Mouse (Mus musculus) cerebral cortex, adult 2 months (tissue): ENCODE data around the gene Polr3gl.

Experiments
- WGBS: fragments of 180-500 bp; shearing (Covaris S2); methylation state at CpG from one replicate; pipeline ENCODE4 v1.1.7; 2018; 5-methylcytosine and 5-hydroxymethylcytosine counted together

Gene Polr3gl

DNA sequence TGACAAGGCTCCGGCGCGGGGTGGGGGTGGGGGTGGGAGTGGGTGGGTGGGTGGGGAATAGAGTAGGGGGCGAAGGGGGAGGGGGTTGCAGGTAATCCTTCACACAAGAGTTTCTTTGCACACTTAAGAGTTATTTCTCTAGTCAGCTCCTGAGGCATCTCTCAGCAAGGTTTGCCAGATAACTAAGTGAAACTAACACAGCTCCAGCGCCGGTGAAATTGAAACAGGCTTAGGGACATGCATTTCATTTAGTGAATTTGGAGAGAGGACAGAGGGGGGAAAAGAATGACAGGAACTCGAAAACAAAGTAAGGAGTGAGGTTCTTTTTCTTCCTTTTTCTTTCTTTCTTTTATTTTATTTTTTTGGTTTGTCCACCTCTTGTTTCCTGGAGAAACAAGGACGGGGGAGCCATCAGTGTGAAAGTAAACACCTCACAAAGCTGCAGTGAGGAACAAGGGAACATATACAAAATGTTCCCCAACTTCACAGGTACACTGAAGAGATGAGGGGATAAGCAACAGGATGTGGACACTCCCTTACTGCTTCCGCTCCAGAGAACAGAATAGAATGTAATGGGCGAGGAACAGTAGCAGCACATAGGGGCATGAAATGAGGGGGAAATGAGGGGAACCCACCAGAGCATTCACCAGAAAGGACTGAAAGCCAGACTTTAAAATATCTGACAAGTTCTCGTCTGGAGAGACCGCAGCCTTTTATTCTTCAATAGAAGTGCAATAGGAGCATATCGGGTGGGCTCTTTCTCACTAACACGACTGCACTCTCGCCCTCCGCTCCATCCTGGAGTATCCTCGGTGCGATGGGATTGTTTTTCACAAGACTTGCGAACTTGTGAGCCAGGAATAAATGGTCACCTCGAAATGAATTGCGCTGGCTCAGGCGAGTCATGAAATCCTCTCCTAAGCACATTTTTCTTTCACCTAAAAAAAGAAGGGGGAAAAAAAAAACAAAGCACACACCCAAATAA is 37.0 kb downstream of the Polr3gl start:
- WGBS = 11% methylated on average over 22 of the region's 22 CpGs

DNA sequence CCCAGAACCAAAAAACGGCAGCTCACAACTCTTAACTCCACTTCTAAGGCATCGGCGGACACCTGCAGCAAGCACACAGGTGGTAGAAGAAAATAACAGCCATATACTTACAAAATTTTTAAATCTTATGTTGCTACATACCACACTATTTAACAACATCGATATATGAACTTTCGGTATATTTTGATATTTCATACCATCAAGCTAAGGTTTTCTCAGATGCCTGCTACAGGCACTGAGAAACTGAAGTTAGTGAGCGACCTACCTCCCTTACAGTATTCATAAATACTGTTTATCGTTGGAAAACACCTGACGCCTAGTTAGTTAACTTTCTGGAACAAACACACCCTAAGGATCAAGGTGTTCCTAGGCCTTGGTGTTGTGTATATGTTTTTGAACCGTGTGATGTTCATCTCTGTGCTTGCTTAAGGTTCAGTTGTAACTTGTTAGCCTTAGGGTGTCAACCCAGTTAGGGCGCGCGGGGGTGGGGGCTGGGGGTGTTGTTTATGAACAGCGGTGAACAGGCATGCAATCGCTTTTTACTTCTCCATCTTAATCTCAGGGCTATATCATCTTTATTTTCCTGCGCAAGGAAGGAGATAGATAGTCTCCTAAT is 37.9 kb downstream of the Polr3gl start:
- 82% methylated on average over 15 of the region's 15 CpGs for WGBS

DNA sequence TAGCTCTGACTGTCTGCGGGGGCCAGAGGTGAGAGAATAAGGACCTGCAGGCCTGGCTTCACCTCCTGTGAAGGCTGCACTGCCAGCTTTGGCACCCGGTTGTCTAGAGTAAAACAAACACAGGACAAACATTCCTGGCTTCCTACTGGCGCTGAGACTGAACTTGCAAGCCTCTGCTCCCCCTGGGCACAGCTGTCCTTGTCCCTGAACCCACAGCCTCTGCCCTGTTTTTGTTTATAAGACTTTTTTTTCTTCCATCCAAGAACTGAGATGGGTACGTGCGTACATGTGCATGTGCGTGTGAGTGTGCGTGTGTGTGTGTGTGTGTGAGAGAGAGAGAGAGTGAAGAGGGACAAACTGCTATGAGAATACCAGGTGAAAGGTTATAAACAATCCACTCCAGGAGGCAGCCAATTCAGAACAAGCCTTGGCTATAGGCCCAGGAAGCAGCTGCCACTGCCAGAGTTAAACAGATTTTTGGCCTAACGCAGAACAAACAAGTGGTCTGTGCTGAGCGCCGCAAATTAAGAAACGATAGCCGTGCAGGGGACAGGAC is 38.9 kb downstream of the Polr3gl start:
- WGBS = 52% methylated on average over 12 of the region's 12 CpGs

DNA sequence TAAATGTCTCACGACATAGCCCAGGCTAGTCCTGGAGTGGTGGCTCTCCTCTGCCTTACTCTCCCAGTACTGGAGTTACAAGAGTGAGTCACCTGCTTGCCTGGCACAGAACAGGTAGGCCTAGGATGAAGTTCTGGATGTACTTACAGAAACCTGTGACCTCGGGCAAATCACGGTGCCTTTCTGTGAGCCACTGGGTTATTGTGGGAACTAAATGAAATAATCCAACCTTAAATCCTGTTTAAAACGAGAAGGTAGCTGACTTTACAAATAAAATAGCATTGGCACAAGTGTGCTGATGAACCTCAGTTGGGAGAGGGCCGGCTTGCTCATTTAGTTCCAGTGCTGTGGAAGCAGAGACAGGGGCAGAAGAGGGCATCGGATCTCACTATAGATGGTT is 39.7 kb downstream of the Polr3gl start:
- WGBS = 92% methylated on average over 6 of the region's 6 CpGs

DNA sequence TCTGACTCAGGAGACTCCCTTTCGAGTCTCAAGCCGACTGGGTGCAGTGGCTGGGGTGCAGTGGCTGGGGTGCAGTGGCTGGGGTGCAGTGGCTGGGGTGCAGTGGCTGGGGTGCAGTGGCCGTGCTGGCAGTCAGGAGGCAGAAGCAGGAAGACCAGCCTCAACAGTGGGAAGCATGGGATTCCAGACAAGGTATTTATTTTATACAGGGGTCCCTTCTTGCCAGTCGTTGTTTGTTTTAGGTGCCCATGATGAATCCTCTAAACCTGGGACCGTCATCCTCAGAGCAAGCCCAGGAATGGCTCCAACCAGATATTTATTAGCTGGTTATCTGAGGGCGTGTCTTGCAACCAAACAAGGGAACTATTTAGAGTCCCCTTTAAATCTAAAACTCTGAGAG is 40.4 kb downstream of the Polr3gl start:
- WGBS = 88% methylated on average over 6 of the region's 6 CpGs

DNA sequence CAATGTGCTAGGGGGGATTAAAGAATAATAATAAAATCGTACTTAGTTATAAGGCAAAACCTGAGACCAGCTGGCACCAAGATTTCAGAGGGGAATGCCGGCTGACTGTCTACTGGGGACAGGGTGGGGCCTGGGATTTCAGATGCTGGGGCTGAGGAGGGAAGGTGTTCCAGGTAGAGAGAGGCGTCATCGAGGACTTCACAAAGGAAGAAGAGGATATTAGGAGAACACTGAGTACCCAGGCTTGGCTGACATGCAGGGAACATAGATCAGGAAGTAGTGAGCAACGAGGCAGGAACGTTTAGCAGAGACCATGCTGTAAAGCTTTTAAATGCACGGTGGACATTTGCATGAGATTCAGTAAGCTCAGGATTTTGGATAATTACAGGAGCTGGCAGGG is 42.1 kb downstream of the Polr3gl start:
- 64% methylated on average over 7 of the region's 7 CpGs for WGBS

DNA sequence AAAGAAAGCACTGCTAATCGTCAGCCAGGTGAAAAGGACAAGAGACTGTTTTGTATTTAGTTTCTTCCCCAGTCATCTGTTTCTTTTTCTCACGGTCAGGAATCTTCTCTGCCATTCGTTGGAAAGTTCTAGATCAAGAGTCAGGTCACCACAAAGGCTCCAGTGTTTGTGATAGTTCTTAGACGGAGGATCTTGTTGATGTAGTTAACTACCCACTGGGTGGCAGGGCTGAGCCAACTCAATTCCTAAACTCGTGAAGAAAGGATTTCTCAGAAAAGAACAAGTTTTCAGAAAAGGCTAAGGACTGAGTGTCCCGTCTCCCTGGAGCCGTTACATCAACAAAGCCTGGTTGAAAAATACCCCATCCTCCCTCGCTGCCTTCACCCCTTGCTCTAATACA is 42.8 kb downstream of the Polr3gl start:
- WGBS = 5% methylated on average over 8 of the region's 8 CpGs

DNA sequence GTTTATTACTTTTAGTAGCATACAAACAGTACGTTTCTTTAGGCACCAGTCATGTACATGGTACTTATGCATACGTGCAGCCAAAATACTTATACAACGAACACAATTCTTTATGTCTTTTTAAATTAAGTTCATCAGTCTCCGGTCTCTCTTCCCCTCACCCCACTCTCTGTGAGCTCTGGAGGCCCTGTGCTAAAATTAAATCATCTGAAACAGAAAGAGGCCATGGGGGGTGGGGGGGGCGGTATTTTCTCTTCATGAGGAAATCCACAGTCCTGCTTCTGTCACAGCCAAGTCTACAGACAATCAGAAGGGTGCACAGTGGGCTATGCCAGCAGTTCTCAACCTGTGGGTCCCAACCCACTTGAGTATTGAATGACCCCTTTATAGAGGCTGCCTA is 44.6 kb downstream of the Polr3gl start:
- WGBS = 78% methylated on average over 5 of the region's 5 CpGs

DNA sequence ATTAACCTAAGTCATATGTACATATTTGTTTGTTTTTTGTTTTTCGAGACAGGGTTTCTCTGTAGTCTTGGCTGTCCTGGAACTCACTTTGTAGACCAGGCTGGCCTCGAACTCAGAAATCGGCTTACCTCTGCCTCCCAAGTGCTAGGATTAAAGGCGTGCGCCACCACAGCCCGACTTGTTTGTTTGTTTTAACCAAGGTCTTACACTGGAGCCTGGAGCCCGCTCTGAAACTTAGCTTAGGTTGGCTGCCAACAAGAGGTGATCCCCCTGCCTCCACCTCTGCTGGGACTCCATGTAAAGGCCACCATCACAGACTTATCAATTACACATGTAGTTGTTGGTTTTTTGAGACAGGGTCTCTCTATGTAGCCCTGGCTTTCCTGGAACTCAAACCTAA is 45.2 kb downstream of the Polr3gl start:
- 91% methylated on average over 7 of the region's 7 CpGs for WGBS

- 9% methylated on average over 14 of the region's 14 CpGs for WGBS
These were observed 46.5 kb downstream of the Polr3gl start for GRCm38 (mm10) chr3:96547389-96547960.

- WGBS = 45% methylated on average over 4 of the region's 4 CpGs
These were observed 47.1 kb downstream of the Polr3gl start for GRCm38 (mm10) chr3:96546880-96547279.

DNA sequence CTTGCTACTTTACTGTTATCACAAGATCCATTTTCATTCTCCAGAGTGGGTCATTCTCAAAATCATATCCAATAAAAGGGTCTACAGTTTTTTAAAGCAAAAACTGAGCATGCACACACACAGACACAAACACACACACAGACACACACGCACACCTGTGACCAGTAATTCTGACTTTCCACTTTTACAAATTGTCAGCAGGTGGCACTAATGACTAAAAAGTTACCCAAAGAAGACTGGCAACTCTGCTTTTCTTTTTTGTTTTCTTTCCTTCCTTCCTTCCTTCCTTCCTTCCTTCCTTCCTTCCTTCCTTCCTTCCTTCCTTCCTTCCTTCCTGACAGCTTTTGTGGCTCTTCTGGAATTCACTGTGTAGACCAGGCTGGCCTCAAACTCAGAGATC is 48.4 kb downstream of the Polr3gl start:
- WGBS = 39% methylated on average over 1 of the region's 1 CpGs

DNA sequence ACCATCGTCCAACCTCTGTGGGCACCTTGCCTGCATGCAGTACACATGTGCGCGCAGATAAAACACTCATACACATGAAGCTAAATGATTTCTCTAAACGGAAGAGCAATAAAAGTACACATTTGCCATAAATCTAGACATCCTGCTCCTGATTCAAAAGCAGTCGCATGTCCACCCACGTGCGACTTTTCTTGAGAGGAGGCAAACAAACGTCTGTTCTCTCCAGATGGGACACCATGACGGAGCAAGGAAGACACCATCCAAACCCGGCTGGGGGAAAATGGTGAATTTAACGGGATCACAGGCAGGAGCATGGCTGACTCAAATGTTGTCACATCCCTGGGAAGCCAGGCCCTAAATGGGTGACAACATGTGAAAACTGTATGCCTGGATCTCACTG is 50.6 kb downstream of the Polr3gl start:
- WGBS = 69% methylated on average over 11 of the region's 11 CpGs

- 64% methylated on average over 8 of the region's 8 CpGs for WGBS
These were observed 51.4 kb downstream of the Polr3gl start for GRCm38 (mm10) chr3:96542554-96542953.

- 40% methylated on average over 14 of the region's 14 CpGs for WGBS
These were observed 52.5 kb downstream of the Polr3gl start for GRCm38 (mm10) chr3:96541328-96542078.

- 67% methylated on average over 6 of the region's 6 CpGs for WGBS
These were observed 53.2 kb downstream of the Polr3gl start for GRCm38 (mm10) chr3:96540740-96541139.

DNA sequence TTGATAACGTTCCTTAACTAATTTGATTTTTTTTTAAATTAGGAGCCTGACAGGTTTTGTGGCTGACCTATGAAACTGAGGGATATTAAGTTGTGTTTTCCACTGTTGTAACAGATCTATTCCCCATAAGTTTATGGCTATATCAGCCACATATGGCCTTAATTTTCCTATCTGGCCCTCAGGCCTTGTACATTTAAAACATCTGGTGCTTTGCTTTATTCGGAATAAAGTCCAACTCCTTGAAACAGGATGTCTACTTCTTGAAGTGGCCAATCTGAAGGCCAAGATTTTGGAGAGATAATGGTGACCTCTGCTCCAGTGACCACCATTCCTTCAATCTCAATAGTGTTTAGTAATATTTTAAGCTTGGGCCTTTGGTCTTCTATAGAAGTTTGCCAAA is 54.7 kb downstream of the Polr3gl start:
- WGBS = 91% methylated on average over 2 of the region's 2 CpGs

GRCm38 (mm10) chr3:96534300-96534699 is 59.7 kb downstream of the Polr3gl start:
- 56% methylated on average over 2 of the region's 2 CpGs for WGBS

- WGBS = 64% methylated on average over 7 of the region's 7 CpGs
These were observed 61.9 kb downstream of the Polr3gl start for GRCm38 (mm10) chr3:96532050-96532449.

- WGBS = 67% methylated on average over 9 of the region's 9 CpGs
These were observed 65.5 kb downstream of the Polr3gl start for GRCm38 (mm10) chr3:96528506-96528905.
